Mouse (Mus musculus): ENCODE measurements at regions not wholly inside any gene's neighbourhood (a gene's known extent, or its start where the extent isn't known, plus 50 kb on each side); places are given as distances from the start of the nearest gene placed in this dataset.
"Not testable (repeated sequence)": the region's sequence is repeated elsewhere in the genome, so short reads cannot be mapped to it uniquely, and the experiment has no call there.

GRCm38 (mm10) chr17:94866630-94867029, 116.8 kb upstream of the Mettl4 start:
- DNase-seq (ENCODE audit: low read depth, low spot score), result no peak

GRCm38 (mm10) chr17:94864531-94865318, 114.9 kb upstream of the Mettl4 start:
- DNase-seq (ENCODE audit: low read depth, low spot score), result peak; percentile 89

- not testable (repeated sequence) for DNase-seq (ENCODE audit: low read depth, low spot score)
These were observed 104.9 kb upstream of the Mettl4 start for GRCm38 (mm10) chr17:94854698-94855097.

- DNase-seq (ENCODE audit: low read depth, low spot score), result peak; percentile 79
These were observed 84.8 kb upstream of the Mettl4 start for GRCm38 (mm10) chr17:94834446-94835117.

- DNase-seq (ENCODE audit: low read depth, low spot score), result not testable (repeated sequence)
These were observed 84.2 kb upstream of the Mettl4 start for GRCm38 (mm10) chr17:94834067-94834445.

- not testable (repeated sequence) for DNase-seq (ENCODE audit: low read depth, low spot score)
These were observed 76.6 kb upstream of the Mettl4 start for GRCm38 (mm10) chr17:94826415-94826814.

GRCm38 (mm10) chr17:94808758-94809157, 58.9 kb upstream of the Mettl4 start:
- DNase-seq (ENCODE audit: low read depth, low spot score), result no peak
